Mouse (Mus musculus): ENCODE measurements around the gene Nbl1. TPM values are rescaled to one million over a fixed set of nuclear protein-coding genes. Genes with fewer than 3 reads are reported as not detected.

Nbl1 gene
- polyA plus RNA-seq, 1 experiment from 2014 or later: 31.1 TPM

DNA sequence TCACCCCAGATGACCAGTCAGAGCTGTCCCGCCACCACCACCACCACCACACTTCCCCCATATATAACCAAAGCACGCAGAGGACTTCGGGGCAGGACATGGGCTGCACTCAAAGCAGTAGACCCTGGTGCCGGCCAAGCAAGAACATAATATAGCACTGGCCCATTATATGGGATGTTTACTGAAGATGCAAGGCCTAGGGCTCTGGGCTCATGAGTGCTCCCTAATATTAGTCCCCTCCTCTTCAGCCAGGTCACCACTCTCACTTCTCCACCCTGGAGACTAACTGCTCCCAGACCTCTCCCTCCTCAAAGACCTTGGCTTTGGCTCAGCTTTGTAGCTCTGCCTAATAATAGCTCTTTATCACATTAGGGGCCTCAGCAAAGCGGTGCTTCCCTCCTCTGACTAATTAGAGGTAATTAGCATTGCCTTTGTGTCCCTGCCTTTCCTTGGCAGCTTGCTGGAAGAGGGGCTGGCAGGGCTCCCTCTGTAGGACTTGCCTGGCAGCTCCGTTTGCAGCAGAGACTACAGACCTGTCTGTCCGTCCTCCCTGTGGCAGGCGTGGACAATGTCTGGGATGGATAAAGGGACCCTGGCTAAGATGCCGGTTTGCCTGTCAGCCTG lies 38.4 kb downstream of the Nbl1 start:
- H3K4me3 ChIP-seq (ENCODE audit: low read length): no peak overlapping the region
- H3K27me3 ChIP-seq (ENCODE audit: insufficient read depth, low read length): no peaks in the 10 kb centered on the region
- H3K9ac ChIP-seq (replicated peaks; ENCODE audit: low read length): no peak overlapping the region
- no peaks in the 10 kb centered on the region for H3K4me1 ChIP-seq (ENCODE audit: insufficient read depth, low read length)
- WGBS: 53% methylated on average over 9 of the region's 9 CpGs
- H3K27ac ChIP-seq (ENCODE audit: low read length): no peak overlapping the region
- no peaks in the 10 kb centered on the region for H3K36me3 ChIP-seq (ENCODE audit: insufficient read depth, low read length)
- ATAC-seq (ENCODE audit: low FRiP score, low TSS enrichment): no peak
- H3K9me3 ChIP-seq (ENCODE audit: low read length): no peaks in the 10 kb centered on the region
- H3K4me2 ChIP-seq (replicated peaks; ENCODE audit: low read depth, low read length): no peak overlapping the region

DNA sequence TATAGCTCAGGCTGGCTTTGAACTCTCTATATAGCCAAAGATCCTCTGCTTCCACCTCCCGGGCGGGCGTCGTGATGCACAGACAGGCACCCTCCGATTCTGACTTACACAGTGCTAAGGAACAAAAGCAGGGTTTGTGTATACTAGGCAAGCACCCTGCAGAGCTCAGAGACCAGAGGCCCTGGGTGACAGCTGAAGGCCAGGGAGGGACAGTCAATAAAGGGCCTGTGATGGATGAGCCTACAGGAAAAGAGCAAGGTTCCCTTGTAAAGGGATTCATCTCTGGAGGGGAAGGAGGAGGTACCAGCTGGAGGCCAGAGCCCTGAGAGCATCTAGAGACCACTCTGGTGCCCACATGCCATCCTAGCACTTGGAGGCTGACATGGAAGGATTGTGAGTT lies 39.4 kb downstream of the Nbl1 start:
- WGBS: 55% methylated on average over 5 of the region's 5 CpGs
- no peak overlapping the region for H3K9ac ChIP-seq (replicated peaks; ENCODE audit: low read length)
- no peak overlapping the region for H3K4me2 ChIP-seq (replicated peaks; ENCODE audit: low read depth, low read length)
- no peak for ATAC-seq (ENCODE audit: low FRiP score, low TSS enrichment)
- H3K27me3 ChIP-seq (ENCODE audit: insufficient read depth, low read length): no peaks in the 10 kb centered on the region
- no peak overlapping the region for H3K4me3 ChIP-seq (ENCODE audit: low read length)
- no peaks in the 10 kb centered on the region for H3K4me1 ChIP-seq (ENCODE audit: insufficient read depth, low read length)
- H3K36me3 ChIP-seq (ENCODE audit: insufficient read depth, low read length): no peaks in the 10 kb centered on the region
- no peak overlapping the region for H3K27ac ChIP-seq (ENCODE audit: low read length)
- H3K9me3 ChIP-seq (ENCODE audit: low read length): no peaks in the 10 kb centered on the region

DNA sequence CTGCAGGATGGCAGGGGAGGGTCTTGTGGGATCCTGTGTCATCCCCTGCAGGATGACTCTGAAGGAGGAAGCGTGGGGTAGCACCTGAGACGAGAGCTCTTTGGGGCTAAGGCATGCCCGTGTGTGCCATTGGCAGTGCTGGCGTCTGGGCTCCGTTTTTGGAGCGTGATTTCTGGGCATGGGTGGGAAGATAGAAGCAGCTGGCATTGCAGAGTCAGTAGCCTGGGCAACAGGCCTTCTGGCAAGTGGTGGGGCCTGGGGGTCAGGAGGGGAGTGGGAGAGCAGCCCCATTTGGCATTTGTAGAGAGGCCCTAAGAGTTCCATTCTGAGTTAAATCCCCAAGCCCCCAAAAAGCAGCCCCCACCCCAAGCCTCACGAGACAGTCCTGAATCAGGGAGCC lies 40.0 kb downstream of the Nbl1 start:
- Histone ChIP-seq H3K4me2 (replicated peaks; ENCODE audit: low read depth, low read length) (no peak overlapping the region), H3K9ac (replicated peaks; ENCODE audit: low read length) (no peak overlapping the region), H3K4me1 (ENCODE audit: insufficient read depth, low read length) (no peaks in the 10 kb centered on the region), H3K9me3 (ENCODE audit: low read length) (no peaks in the 10 kb centered on the region), H3K27me3 (ENCODE audit: insufficient read depth, low read length) (no peaks in the 10 kb centered on the region), H3K27ac (ENCODE audit: low read length) (no peak overlapping the region), H3K4me3 (ENCODE audit: low read length) (no peak overlapping the region), H3K36me3 (ENCODE audit: insufficient read depth, low read length) (no peaks in the 10 kb centered on the region)
- 79% methylated on average over 7 of the region's 7 CpGs for whole genome bisulfite sequencing
- no peak for ATAC-seq (ENCODE audit: low FRiP score, low TSS enrichment)

DNA sequence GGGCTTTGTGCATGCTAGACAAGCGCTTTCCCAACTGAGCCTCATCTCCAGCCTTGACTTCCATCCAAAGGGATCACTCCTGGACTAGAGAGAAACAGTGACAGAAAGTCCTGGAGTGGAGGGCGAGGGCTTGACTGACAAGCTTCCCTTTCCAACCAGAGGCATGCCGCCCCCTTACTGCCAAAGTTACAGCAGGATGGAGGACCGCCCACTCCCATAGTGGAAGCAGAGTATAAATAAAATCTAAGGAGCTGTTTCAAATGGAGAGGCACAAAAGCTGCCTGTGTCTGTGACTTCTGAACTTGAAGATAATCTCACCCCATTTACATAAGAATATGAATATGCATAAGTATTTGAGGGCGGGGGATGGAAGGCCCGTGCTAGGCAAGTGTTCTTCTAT lies 44.3 kb downstream of the Nbl1 start:
- no peak overlapping the region for H3K4me3 ChIP-seq (ENCODE audit: low read length)
- ATAC-seq (ENCODE audit: low FRiP score, low TSS enrichment): no peak
- no peaks in the 10 kb centered on the region for H3K36me3 ChIP-seq (ENCODE audit: insufficient read depth, low read length)
- H3K4me2 ChIP-seq (replicated peaks; ENCODE audit: low read depth, low read length): no peak overlapping the region
- no peak overlapping the region for H3K27ac ChIP-seq (ENCODE audit: low read length)
- no peaks in the 10 kb centered on the region for H3K27me3 ChIP-seq (ENCODE audit: insufficient read depth, low read length)
- no peaks in the 10 kb centered on the region for H3K4me1 ChIP-seq (ENCODE audit: insufficient read depth, low read length)
- no peak overlapping the region for H3K9ac ChIP-seq (replicated peaks; ENCODE audit: low read length)
- H3K9me3 ChIP-seq (ENCODE audit: low read length): 0 out of 2 replicates have a peak, but pooled peaks cover 5% of the 10 kb centered on the region
- 79% methylated on average over 6 of the region's 6 CpGs for WGBS

DNA sequence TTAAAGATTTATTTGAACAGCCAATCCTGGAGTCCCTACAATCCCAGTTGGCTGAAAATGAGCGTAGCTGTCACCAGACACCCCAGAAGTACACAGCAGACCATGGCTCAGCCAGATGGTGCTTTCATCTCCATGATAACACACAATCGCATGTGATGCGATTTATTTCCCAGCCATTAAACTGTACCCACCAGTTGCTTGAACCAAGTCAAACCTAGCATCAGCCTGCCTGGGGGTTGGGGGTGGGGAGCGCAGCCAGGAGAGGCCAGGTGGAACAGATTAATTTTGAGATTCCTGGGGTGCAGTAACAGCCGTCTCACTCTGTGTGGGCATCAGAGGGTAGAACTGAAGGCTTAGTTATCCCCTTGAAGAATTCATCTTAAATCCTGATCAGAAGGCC lies 46.4 kb downstream of the Nbl1 start:
- no peaks in the 10 kb centered on the region for H3K27me3 ChIP-seq (ENCODE audit: insufficient read depth, low read length)
- H3K4me3 ChIP-seq (ENCODE audit: low read length): no peak overlapping the region
- H3K9ac ChIP-seq (replicated peaks; ENCODE audit: low read length): no peak overlapping the region
- no peaks in the 10 kb centered on the region for H3K36me3 ChIP-seq (ENCODE audit: insufficient read depth, low read length)
- no peak overlapping the region for H3K4me2 ChIP-seq (replicated peaks; ENCODE audit: low read depth, low read length)
- H3K27ac ChIP-seq (ENCODE audit: low read length): no peak overlapping the region
- no peak for ATAC-seq (ENCODE audit: low FRiP score, low TSS enrichment)
- H3K9me3 ChIP-seq (ENCODE audit: low read length): 0 out of 2 replicates have a peak, but pooled peaks cover 5% of the 10 kb centered on the region
- no peaks in the 10 kb centered on the region for H3K4me1 ChIP-seq (ENCODE audit: insufficient read depth, low read length)
- WGBS: 79% methylated on average over 5 of the region's 5 CpGs

DNA sequence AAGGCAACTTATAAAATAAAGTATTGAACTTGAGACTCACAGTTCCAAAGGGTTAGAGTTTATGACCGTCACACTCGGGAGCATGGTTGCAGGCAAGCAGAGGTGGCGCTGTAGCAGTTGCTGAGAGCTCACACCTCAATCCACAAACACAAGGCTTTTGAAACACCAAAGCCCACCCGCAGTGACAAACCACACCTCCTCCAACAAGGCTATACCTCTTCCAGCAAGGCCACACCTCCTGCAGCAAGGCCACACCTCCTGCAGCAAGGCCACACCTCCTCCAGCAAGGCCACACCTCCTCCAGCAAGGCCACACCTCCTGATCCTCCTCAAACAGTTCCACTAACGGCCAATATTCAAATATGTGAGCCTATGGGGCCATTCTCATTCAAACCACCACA lies 48.2 kb downstream of the Nbl1 start:
- Histone ChIP-seq H3K27me3 (ENCODE audit: insufficient read depth, low read length) (no peaks in the 10 kb centered on the region), H3K9ac (replicated peaks; ENCODE audit: low read length) (no peak overlapping the region), H3K27ac (ENCODE audit: low read length) (no peak overlapping the region), H3K4me3 (ENCODE audit: low read length) (no peak overlapping the region), H3K36me3 (ENCODE audit: insufficient read depth, low read length) (no peaks in the 10 kb centered on the region), H3K9me3 (ENCODE audit: low read length) (0 out of 2 replicates have a peak, but pooled peaks cover 5% of the 10 kb centered on the region), H3K4me2 (replicated peaks; ENCODE audit: low read depth, low read length) (no peak overlapping the region), H3K4me1 (ENCODE audit: insufficient read depth, low read length) (0 out of 2 replicates have a peak, but pooled peaks cover 3% of the 10 kb centered on the region)
- ATAC-seq (ENCODE audit: low FRiP score, low TSS enrichment): no peak
- WGBS: 85% methylated on average over 5 of the region's 5 CpGs

DNA sequence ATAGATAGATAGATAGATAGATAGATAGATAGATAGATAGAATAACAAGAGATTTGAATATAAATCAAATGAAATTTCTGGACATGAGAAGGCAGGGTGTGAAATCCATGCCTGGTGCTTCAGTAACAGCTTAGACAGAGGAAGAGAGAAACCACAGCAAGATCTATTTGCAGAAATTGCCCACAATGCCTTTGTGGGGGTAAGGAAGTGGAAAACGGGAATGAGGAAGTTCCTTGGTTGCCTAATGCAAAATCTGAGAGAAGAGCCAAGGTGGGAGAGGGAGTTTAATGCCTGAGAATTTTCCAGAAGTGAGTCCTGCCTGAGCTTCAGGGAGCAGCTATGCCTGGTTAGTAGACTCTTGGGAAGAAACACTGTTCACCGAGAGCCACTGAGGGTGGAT lies 49.2 kb downstream of the Nbl1 start:
- no peak overlapping the region for H3K4me3 ChIP-seq (ENCODE audit: low read length)
- 0 out of 2 replicates have a peak, but pooled peaks cover 5% of the 10 kb centered on the region for H3K9me3 ChIP-seq (ENCODE audit: low read length)
- 84% methylated on average over 2 of the region's 2 CpGs for WGBS
- H3K27ac ChIP-seq (ENCODE audit: low read length): no peak overlapping the region
- H3K36me3 ChIP-seq (ENCODE audit: insufficient read depth, low read length): no peaks in the 10 kb centered on the region
- H3K4me1 ChIP-seq (ENCODE audit: insufficient read depth, low read length): peaks cover 5% of the 10 kb centered on the region
- H3K27me3 ChIP-seq (ENCODE audit: insufficient read depth, low read length): no peaks in the 10 kb centered on the region
- no peak overlapping the region for H3K4me2 ChIP-seq (replicated peaks; ENCODE audit: low read depth, low read length)
- no peak for ATAC-seq (ENCODE audit: low FRiP score, low TSS enrichment)
- no peak overlapping the region for H3K9ac ChIP-seq (replicated peaks; ENCODE audit: low read length)

DNA sequence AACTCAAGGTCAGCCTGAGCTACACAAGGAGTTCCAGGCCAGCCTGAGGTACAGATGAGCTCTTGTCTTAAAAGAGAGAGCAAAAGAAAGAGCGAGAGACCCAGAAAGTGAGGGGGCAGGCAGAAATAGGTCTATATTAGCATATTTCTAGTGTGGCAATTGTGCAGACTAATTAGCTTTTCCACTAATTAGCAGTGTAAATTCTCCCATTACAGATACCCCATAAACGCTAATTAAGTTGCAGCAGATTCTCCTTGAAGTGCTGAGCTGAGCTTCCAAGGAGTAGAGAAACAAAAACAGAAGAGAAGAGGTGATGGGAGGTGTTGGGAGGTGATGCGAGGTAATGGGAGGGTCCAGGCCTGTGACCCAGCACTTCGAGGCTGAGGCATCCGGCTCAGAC lies 50.2 kb downstream of the Nbl1 start:
- 66% methylated on average over 5 of the region's 5 CpGs for WGBS
- Histone ChIP-seq H3K4me1 (ENCODE audit: insufficient read depth, low read length) (peaks cover 15% of the 10 kb centered on the region), H3K36me3 (ENCODE audit: insufficient read depth, low read length) (no peaks in the 10 kb centered on the region), H3K4me2 (replicated peaks; ENCODE audit: low read depth, low read length) (no peak overlapping the region), H3K9ac (replicated peaks; ENCODE audit: low read length) (no peak overlapping the region), H3K4me3 (ENCODE audit: low read length) (no peak overlapping the region), H3K9me3 (ENCODE audit: low read length) (0 out of 2 replicates have a peak, but pooled peaks cover 5% of the 10 kb centered on the region), H3K27me3 (ENCODE audit: insufficient read depth, low read length) (no peaks in the 10 kb centered on the region), H3K27ac (ENCODE audit: low read length) (no peak overlapping the region)
- no peak for ATAC-seq (ENCODE audit: low FRiP score, low TSS enrichment)

DNA sequence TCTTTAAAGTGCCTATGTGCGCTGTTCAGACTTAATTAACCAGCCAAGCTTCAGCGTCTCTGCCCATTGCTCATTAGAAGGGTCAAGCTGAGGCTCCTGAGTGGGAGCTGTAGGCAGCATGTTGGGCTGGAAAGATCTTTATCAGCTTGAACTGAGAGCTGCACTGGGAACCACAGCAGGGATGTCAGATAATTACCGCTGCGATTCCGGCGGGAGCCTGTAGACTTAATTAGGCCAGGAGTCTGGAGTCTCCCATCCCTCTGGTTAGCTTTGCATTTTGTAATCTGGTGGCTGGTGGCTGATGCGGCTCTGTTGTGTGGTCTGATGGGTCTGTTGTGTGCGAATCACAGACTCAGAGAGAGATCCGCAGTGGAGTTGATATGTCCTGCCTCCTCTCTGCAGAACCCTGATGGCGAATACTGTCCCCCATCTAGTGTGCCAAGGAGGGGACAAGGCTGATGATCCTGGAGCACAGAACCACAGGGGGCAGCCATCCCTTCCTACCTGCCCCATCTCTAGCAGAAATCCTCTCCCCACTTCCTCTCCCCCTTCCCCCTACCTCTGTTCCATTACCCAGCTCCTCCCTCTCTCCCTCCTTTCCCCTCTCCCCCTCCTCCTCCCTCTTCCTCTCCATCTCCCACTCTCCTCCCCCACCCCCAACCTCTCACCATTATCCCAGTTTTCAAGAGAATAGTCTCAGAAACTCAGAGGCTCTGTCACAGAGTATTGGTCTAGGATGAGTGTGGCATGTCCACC lies 52.5 kb downstream of the Nbl1 start:
- Histone ChIP-seq H3K36me3 (ENCODE audit: insufficient read depth, low read length) (peaks cover 7% of the 10 kb centered on the region; the same call in 1 of the 2 replicates), H3K4me2 (replicated peaks; ENCODE audit: low read depth, low read length) (no peak overlapping the region), H3K9ac (replicated peaks; ENCODE audit: low read length) (no peak overlapping the region), H3K9me3 (ENCODE audit: low read length) (0 out of 2 replicates have a peak, but pooled peaks cover 5% of the 10 kb centered on the region), H3K4me3 (ENCODE audit: low read length) (no peak overlapping the region), H3K4me1 (ENCODE audit: insufficient read depth, low read length) (peaks cover 22% of the 10 kb centered on the region), H3K27me3 (ENCODE audit: insufficient read depth, low read length) (no peaks in the 10 kb centered on the region), H3K27ac (ENCODE audit: low read length) (no peak overlapping the region)
- 10% methylated on average over 10 of the region's 10 CpGs for WGBS
- ATAC-seq (ENCODE audit: low FRiP score, low TSS enrichment): no peak

Data from kidney, embryonic 16.5 days (tissue).